Mouse (Mus musculus): ENCODE results near the gene Snx11. TPM values are rescaled to one million over a fixed set of nuclear protein-coding genes. Genes with fewer than 3 reads are reported as not detected.

The Snx11 gene
- polyA plus RNA-seq, 1 experiment from 2014 or later, result 46.7 TPM

DNA sequence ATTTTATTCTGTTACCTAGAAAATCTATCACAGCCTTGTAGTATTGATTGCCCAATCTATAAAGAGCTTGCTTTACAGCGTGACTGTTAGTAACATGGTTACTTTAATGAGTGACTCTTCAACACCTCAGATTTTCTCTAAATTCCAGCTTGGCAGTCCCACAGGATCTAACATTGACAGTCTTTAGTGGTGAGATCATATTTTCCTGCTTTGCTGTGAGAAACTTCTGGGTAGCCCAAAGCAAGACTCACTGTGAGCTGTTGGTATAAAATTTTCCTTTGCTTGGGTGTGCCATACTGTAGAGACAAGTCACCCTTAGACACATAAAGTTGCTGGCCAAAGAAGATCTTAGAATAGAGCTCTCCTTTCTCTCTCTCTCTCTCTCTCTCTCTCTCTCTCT lies 51.5 kb downstream of the Snx11 start:
- Histone ChIP-seq H3K4me3 (ENCODE audit: low read depth, low read length) (no peak overlapping the region), H3K36me3 (ENCODE audit: control insufficient read depth, insufficient read depth, low read length) (no peaks in the 10 kb centered on the region), H3K9me3 (replicated peaks; ENCODE audit: control insufficient read depth, low read length, poor library complexity, severe bottlenecking) (no peaks in the 10 kb centered on the region), H3K9ac (ENCODE audit: low read depth, low read length) (no peak overlapping the region), H3K27me3 (ENCODE audit: control insufficient read depth, insufficient read depth, low read depth, low read length) (no peaks in the 10 kb centered on the region), H3K27ac (ENCODE audit: low read length) (no peak overlapping the region), H3K4me1 (ENCODE audit: control insufficient read depth, insufficient read depth, low read length) (peaks cover 4% of the 10 kb centered on the region; the same call in 1 of the 2 replicates), H3K4me2 (ENCODE audit: low read length) (no peak overlapping the region)
- 88% methylated on average over 1 of the region's 1 CpGs for WGBS
- ATAC-seq, result no peak

DNA sequence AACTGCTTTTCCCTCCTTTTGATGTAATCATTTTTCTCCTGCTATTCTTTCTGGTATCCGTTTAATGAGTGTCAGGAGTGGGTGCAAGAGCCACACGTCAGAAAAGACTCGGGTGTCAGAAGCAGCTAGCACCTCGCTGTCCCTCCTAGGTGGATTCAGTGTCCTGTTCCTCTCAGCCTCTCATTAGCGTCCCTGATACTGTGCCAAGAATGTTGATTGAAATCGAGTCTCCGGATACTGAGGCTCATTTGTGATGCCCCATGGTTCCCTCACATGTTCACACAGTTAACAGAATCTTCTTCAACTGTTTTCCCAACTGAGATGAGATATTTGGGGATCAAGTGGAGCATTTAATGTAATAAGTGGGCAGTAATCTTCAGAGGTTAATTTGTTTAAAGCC lies 58.8 kb downstream of the Snx11 start:
- Histone ChIP-seq H3K9me3 (replicated peaks; ENCODE audit: control insufficient read depth, low read length, poor library complexity, severe bottlenecking) (no peaks in the 10 kb centered on the region), H3K27ac (ENCODE audit: low read length) (no peak overlapping the region), H3K4me2 (ENCODE audit: low read length) (no peak overlapping the region), H3K27me3 (ENCODE audit: control insufficient read depth, insufficient read depth, low read depth, low read length) (no peaks in the 10 kb centered on the region), H3K9ac (ENCODE audit: low read depth, low read length) (no peak overlapping the region), H3K4me1 (ENCODE audit: control insufficient read depth, insufficient read depth, low read length) (peaks cover 8% of the 10 kb centered on the region; the same call in 1 of the 2 replicates), H3K36me3 (ENCODE audit: control insufficient read depth, insufficient read depth, low read length) (no peaks in the 10 kb centered on the region), H3K4me3 (ENCODE audit: low read depth, low read length) (no peak overlapping the region)
- WGBS, result 37% methylated on average over 7 of the region's 7 CpGs
- no peak for ATAC-seq

Other genes starting within 250 kb of the Snx11 start
- 56.2 and 66.3 TPM in 2 replicates for gene Cbx1, start 11.6 kb upstream of the Snx11 start, polyA plus RNA-seq (2015; fragmentation: Nextera tagmentation; extraction: Ambion mirVana)
- gene Nfe2l1, start 52.4 kb upstream of the Snx11 start, polyA plus RNA-seq (2015; fragmentation: Nextera tagmentation; extraction: Ambion mirVana), result 79.1 and 81.8 TPM in 2 replicates
- 14.8 and 16.3 TPM in 2 replicates for gene Copz2, start 72.3 kb upstream of the Snx11 start, polyA plus RNA-seq (2015; fragmentation: Nextera tagmentation; extraction: Ambion mirVana)
- gene Cdk5rap3, start 138.9 kb upstream of the Snx11 start, polyA plus RNA-seq (2015; fragmentation: Nextera tagmentation; extraction: Ambion mirVana), result 80.6 and 85.7 TPM in 2 replicates
- 0.24 and 0.51 TPM in 2 replicates for gene Prr15l, start 150.5 kb upstream of the Snx11 start, polyA plus RNA-seq (2015; fragmentation: Nextera tagmentation; extraction: Ambion mirVana)
- gene Pnpo, start 166.4 kb upstream of the Snx11 start, polyA plus RNA-seq (2015; fragmentation: Nextera tagmentation; extraction: Ambion mirVana), result 32.2 and 32.5 TPM in 2 replicates
- 15.4 and 16.8 TPM in 2 replicates for gene Sp2, start 205.4 kb upstream of the Snx11 start, polyA plus RNA-seq (2015; fragmentation: Nextera tagmentation; extraction: Ambion mirVana)
- 0.26 and 0.35 TPM in 2 replicates for gene Sp6, start 235.8 kb upstream of the Snx11 start, polyA plus RNA-seq (2015; fragmentation: Nextera tagmentation; extraction: Ambion mirVana)

Measured in midbrain, embryonic 16.5 days (tissue).